Mouse (Mus musculus): ENCODE measurements around the gene Zfp985. TPM values are rescaled to one million over a fixed set of nuclear protein-coding genes. Genes with fewer than 3 reads are reported as not detected.
A peak's percentile ranks its signal among the peaks of the same experiment; 100 is the strongest.
"Not testable (repeated sequence)": the region's sequence is repeated elsewhere in the genome, so short reads cannot be mapped to it uniquely, and the experiment has no call there.

Zfp985 gene
- polyA plus RNA-seq, 1 experiment from 2014 or later: 0.22 TPM

GRCm38 (mm10) chr4:147559096-147559495 is 6.0 kb downstream of the Zfp985 start:
- not testable (repeated sequence) for ATAC-seq (ENCODE audit: borderline replicate concordance, extremely low read depth, low FRiP score, low TSS enrichment); H3K27ac ChIP-seq; H3K4me2 ChIP-seq; H3K9ac ChIP-seq; H3K9me3 ChIP-seq; H3K4me1 ChIP-seq; H3K27me3 ChIP-seq; H3K4me3 ChIP-seq; H3K36me3 ChIP-seq
- 24% methylated on average over 1 of the region's 1 CpGs for WGBS

DNA sequence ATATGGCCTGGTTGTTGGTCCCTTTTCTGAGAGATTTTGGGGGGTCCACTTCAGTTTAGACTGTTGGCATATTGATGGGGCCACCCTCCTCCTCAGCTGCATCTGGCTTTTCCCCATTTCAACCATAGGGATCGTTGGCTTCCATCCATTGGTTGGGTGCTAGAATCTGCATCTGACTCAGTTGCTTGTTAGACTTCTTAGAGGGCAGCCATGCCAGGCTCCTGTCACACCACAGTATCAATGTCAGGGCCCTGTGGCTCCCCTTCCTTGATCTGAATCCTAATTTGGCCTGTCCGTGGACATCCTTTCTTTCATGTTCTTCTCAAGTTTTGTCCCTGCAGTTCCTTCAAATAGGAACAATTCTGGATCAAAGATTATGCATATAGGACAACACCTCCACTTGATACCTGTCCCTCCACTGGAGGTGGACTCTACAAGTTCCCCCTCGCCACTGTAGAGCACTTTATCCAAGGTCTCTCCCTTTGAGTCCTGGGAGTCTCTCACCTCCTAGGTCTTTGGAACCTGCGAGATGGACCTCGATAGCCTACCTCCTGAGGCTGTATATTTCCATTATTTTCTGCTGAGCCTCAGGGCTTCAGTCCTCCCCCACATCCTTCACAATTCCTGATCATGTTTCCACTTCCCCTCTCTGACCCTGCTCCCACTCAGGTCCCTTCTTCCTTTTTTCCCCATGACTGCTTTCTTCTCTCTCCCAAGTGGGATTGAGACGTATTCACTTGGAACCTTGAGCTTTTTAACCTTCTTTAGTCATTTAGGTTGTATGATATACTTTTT is 12.5 kb downstream of the Zfp985 start:
- Histone ChIP-seq H3K27ac (no peak overlapping the region), H3K4me3 (no peak overlapping the region), H3K9me3 (peaks cover 12% of the 10 kb centered on the region), H3K27me3 (no peaks in the 10 kb centered on the region), H3K9ac (no peak overlapping the region), H3K36me3 (no peaks in the 10 kb centered on the region), H3K4me1 (no peaks in the 10 kb centered on the region), H3K4me2 (no peak overlapping the region)
- WGBS: 70% methylated on average over 6 of the region's 6 CpGs
- ATAC-seq (ENCODE audit: borderline replicate concordance, extremely low read depth, low FRiP score, low TSS enrichment): no peak

GRCm38 (mm10) chr4:147571156-147571555 is 18.1 kb downstream of the Zfp985 start:
- H3K9me3 ChIP-seq: peaks cover 17% of the 10 kb centered on the region; the same call in 1 of the 2 replicates
- ATAC-seq (ENCODE audit: borderline replicate concordance, extremely low read depth, low FRiP score, low TSS enrichment); H3K27ac ChIP-seq; H3K9ac ChIP-seq; H3K27me3 ChIP-seq; H3K4me3 ChIP-seq; H3K36me3 ChIP-seq; H3K4me1 ChIP-seq; H3K4me2 ChIP-seq: not testable (repeated sequence)
- 75% methylated on average over 8 of the region's 8 CpGs for WGBS

GRCm38 (mm10) chr4:147579371-147579770 is 26.3 kb downstream of the Zfp985 start:
- not testable (repeated sequence) for ATAC-seq (ENCODE audit: borderline replicate concordance, extremely low read depth, low FRiP score, low TSS enrichment); H3K27ac ChIP-seq; H3K4me2 ChIP-seq; H3K36me3 ChIP-seq; H3K4me1 ChIP-seq; H3K9ac ChIP-seq; H3K27me3 ChIP-seq; H3K4me3 ChIP-seq
- 89% methylated on average over 4 of the region's 4 CpGs for WGBS
- peaks cover 18% of the 10 kb centered on the region for H3K9me3 ChIP-seq

- no peaks in the 10 kb centered on the region for H3K27me3 ChIP-seq
- no peak overlapping the region for H3K4me3 ChIP-seq
- peak; percentile 46; the same call in 1 of the 2 replicates for ATAC-seq (ENCODE audit: borderline replicate concordance, extremely low read depth, low FRiP score, low TSS enrichment)
- peaks cover 36% of the 10 kb centered on the region for H3K9me3 ChIP-seq
- 49% methylated on average over 1 of the region's 1 CpGs for WGBS
- no peak overlapping the region for H3K4me2 ChIP-seq
- no peak overlapping the region for H3K9ac ChIP-seq
- H3K36me3 ChIP-seq: no peaks in the 10 kb centered on the region
- no peaks in the 10 kb centered on the region for H3K4me1 ChIP-seq
- no peak overlapping the region for H3K27ac ChIP-seq
Measured at GRCm38 (mm10) chr4:147586511-147587473, 33.7 kb downstream of the Zfp985 start.

- not testable (repeated sequence) for H3K9ac ChIP-seq; H3K4me1 ChIP-seq; ATAC-seq (ENCODE audit: borderline replicate concordance, extremely low read depth, low FRiP score, low TSS enrichment); H3K27me3 ChIP-seq; H3K27ac ChIP-seq; H3K4me3 ChIP-seq; H3K36me3 ChIP-seq; H3K4me2 ChIP-seq
- peaks cover 17% of the 10 kb centered on the region for H3K9me3 ChIP-seq
- WGBS: 77% methylated on average over 3 of the region's 3 CpGs
Measured at GRCm38 (mm10) chr4:147594630-147595029, 41.6 kb downstream of the Zfp985 start.

DNA sequence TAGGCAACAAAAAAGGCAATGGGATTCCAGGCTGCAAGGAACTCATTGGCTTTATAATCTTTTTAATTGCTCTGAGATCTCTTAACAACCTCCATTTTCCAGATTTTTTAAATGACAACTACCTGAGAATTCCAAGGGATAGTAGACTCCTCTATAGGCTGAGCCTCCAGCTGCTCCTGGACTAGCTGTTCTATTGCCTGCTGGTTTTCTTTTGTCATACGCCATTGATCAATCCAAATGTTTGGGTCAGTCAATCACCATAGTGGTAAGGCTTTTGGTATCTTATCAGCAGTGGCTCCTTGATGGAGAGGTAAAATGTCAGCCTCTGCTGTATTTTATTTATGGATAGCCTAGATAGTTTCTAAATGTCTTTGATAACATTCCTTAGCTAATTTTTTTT is 44.6 kb downstream of the Zfp985 start:
- no peak overlapping the region for H3K27ac ChIP-seq
- no peaks in the 10 kb centered on the region for H3K36me3 ChIP-seq
- no peaks in the 10 kb centered on the region for H3K27me3 ChIP-seq
- 40% methylated on average over 1 of the region's 1 CpGs for WGBS
- no peak overlapping the region for H3K4me3 ChIP-seq
- no peak overlapping the region for H3K4me2 ChIP-seq
- no peak overlapping the region for H3K9ac ChIP-seq
- H3K9me3 ChIP-seq: peaks cover 25% of the 10 kb centered on the region
- no peak for ATAC-seq (ENCODE audit: borderline replicate concordance, extremely low read depth, low FRiP score, low TSS enrichment)
- no peaks in the 10 kb centered on the region for H3K4me1 ChIP-seq

DNA sequence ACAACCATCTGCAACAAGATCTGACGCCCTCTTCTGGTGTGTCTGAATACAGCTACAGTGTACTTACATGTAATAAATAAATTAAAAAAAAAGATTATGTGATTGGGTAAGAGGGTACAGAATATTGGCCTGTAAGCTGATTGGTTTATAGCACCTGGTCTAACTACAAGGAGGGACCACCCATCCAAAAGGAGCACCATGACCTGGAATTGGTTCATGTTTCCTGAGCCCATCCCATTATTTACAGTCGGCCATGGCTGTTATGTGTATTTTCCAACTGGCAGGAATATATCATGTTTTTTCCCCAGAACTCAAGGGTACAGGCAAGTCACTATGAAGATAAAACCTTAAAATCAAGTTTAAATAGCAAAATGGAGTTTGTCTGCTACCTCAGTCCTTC is 45.8 kb downstream of the Zfp985 start:
- H3K4me1 ChIP-seq: no peaks in the 10 kb centered on the region
- H3K9ac ChIP-seq: no peak overlapping the region
- H3K36me3 ChIP-seq: no peaks in the 10 kb centered on the region
- H3K4me3 ChIP-seq: no peak overlapping the region
- no peaks in the 10 kb centered on the region for H3K27me3 ChIP-seq
- no peak overlapping the region for H3K4me2 ChIP-seq
- WGBS: 46% methylated on average over 2 of the region's 2 CpGs
- ATAC-seq (ENCODE audit: borderline replicate concordance, extremely low read depth, low FRiP score, low TSS enrichment): no peak; the same call in 1 of the 2 replicates
- H3K9me3 ChIP-seq: peaks cover 25% of the 10 kb centered on the region
- no peak overlapping the region for H3K27ac ChIP-seq

GRCm38 (mm10) chr4:147601881-147602280 is 48.8 kb downstream of the Zfp985 start:
- H3K9me3 ChIP-seq: peaks cover 28% of the 10 kb centered on the region
- H3K4me2 ChIP-seq: no peak overlapping the region
- no peak for ATAC-seq (ENCODE audit: borderline replicate concordance, extremely low read depth, low FRiP score, low TSS enrichment)
- H3K27me3 ChIP-seq: no peaks in the 10 kb centered on the region
- H3K36me3 ChIP-seq: no peaks in the 10 kb centered on the region
- no peak overlapping the region for H3K4me3 ChIP-seq
- H3K4me1 ChIP-seq: no peaks in the 10 kb centered on the region
- 47% methylated on average over 1 of the region's 1 CpGs for WGBS
- H3K9ac ChIP-seq: no peak overlapping the region
- no peak overlapping the region for H3K27ac ChIP-seq

- no peak for ATAC-seq (ENCODE audit: borderline replicate concordance, extremely low read depth, low FRiP score, low TSS enrichment)
- H3K36me3 ChIP-seq: no peaks in the 10 kb centered on the region
- no peaks in the 10 kb centered on the region for H3K27me3 ChIP-seq
- WGBS: 68% methylated on average over 4 of the region's 4 CpGs
- H3K9ac ChIP-seq: no peak overlapping the region
- H3K27ac ChIP-seq: no peak overlapping the region
- H3K4me2 ChIP-seq: no peak overlapping the region
- no peak overlapping the region for H3K4me3 ChIP-seq
- no peaks in the 10 kb centered on the region for H3K4me1 ChIP-seq
- peaks cover 28% of the 10 kb centered on the region for H3K9me3 ChIP-seq
Measured at GRCm38 (mm10) chr4:147603806-147604205, 50.7 kb downstream of the Zfp985 start.

- Histone ChIP-seq H3K9me3 (0 out of 2 replicates have a peak, but pooled peaks cover 18% of the 10 kb centered on the region), H3K9ac (no peak overlapping the region), H3K4me3 (no peak overlapping the region), H3K4me1 (no peaks in the 10 kb centered on the region), H3K36me3 (no peaks in the 10 kb centered on the region), H3K27ac (no peak overlapping the region), H3K27me3 (no peaks in the 10 kb centered on the region), H3K4me2 (no peak overlapping the region)
- no peak for ATAC-seq (ENCODE audit: borderline replicate concordance, extremely low read depth, low FRiP score, low TSS enrichment)
- WGBS: 73% methylated on average over 4 of the region's 4 CpGs
Measured at GRCm38 (mm10) chr4:147605521-147605920, 52.4 kb downstream of the Zfp985 start.

- not testable (repeated sequence) for H3K4me2 ChIP-seq; H3K36me3 ChIP-seq; H3K4me3 ChIP-seq; H3K27me3 ChIP-seq; H3K4me1 ChIP-seq; H3K9ac ChIP-seq; ATAC-seq (ENCODE audit: borderline replicate concordance, extremely low read depth, low FRiP score, low TSS enrichment); H3K27ac ChIP-seq
- H3K9me3 ChIP-seq: 0 out of 2 replicates have a peak, but pooled peaks cover 16% of the 10 kb centered on the region
- 79% methylated on average over 6 of the region's 6 CpGs for WGBS
Measured at GRCm38 (mm10) chr4:147606511-147606910, 53.4 kb downstream of the Zfp985 start.
